Mouse (Mus musculus) limb, embryonic 14.5 days (tissue): ENCODE data around the gene Lifr. TPM values are rescaled to one million over a fixed set of nuclear protein-coding genes. Genes with fewer than 3 reads are reported as not detected.

Experiments
- ATAC-seq: fragments of 200-750 bp; cut with Nextera tagmentation; 2 replicates; pipeline ENCODE4 v1.8.0; 2017; ENCODE audit warnings: low read depth, moderate number of reproducible peaks, moderate TSS enrichment; ENCODE audit not compliant: low FRiP score
- DNase-seq: peaks from one replicate; pipeline ENCODE4 v3.0.0-alpha.2; 2015; ENCODE audit warnings: low spot score
- H3K27ac ChIP-seq: fragments of 300-500 bp; sonication (generic); replicated peaks from 2 replicates; pipeline ENCODE4 v1.5.1; 2014; ENCODE audit warnings: low read depth, mild to moderate bottlenecking, low read length, moderate library complexity, mixed read lengths
- H3K27me3 ChIP-seq: fragments of 300-500 bp; sonication (generic); 2 replicates; pipeline ENCODE4 v1.6.1; 2014; ENCODE audit warnings: low read length, mixed read lengths; ENCODE audit not compliant: control insufficient read depth, insufficient read depth
- H3K36me3 ChIP-seq: fragments of 300-500 bp; sonication (generic); 2 replicates; pipeline ENCODE4 v1.6.1; 2014; ENCODE audit warnings: mild to moderate bottlenecking, low read length, moderate library complexity, mixed read lengths; ENCODE audit not compliant: control insufficient read depth, insufficient read depth
- H3K4me1 ChIP-seq: fragments of 300-500 bp; sonication (generic); 2 replicates; pipeline ENCODE4 v1.6.1; 2014; ENCODE audit warnings: antibody characterized with exemption, low read length, mixed read lengths; ENCODE audit not compliant: control insufficient read depth, insufficient read depth
- H3K4me2 ChIP-seq: fragments of 300-500 bp; sonication (generic); replicated peaks from 2 replicates; pipeline ENCODE4 v1.6.1; 2014; ENCODE audit warnings: low read depth, mild to moderate bottlenecking, low read length, moderate library complexity; ENCODE audit not compliant: severe bottlenecking
- H3K4me3 ChIP-seq: fragments of 300-500 bp; sonication (generic); replicated peaks from 2 replicates; pipeline ENCODE4 v1.5.1; 2014; ENCODE audit warnings: low read length
- H3K9ac ChIP-seq: fragments of 300-500 bp; sonication (generic); 2 replicates; pipeline ENCODE4 v1.6.1; 2014; ENCODE audit warnings: mild to moderate bottlenecking, low read depth, low read length, moderate library complexity; ENCODE audit not compliant: severe bottlenecking
- H3K9me3 ChIP-seq: fragments of 300-500 bp; sonication (generic); 2 replicates; pipeline ENCODE4 v1.6.1; 2016; ENCODE audit warnings: low read length; ENCODE audit not compliant: control insufficient read depth
- POLR2A ChIP-seq: fragments of 200-500 bp; IDR thresholded peaks from 2 replicates; pipeline ENCODE4 v1.8.0; 2012; ENCODE audit warnings: inconsistent platforms, mild to moderate bottlenecking, moderate library complexity, borderline replicate concordance; ENCODE audit not compliant: insufficient read depth, insufficient read length; ENCODE audit errors: extremely low read depth
- WGBS: fragments of 180-500 bp; shearing (Covaris S2); extraction: QIAGEN DNeasy Blood & Tissue Kit; methylation state at CpG from one replicate; pipeline ENCODE4 v1.1.7; 2014; 5-methylcytosine and 5-hydroxymethylcytosine counted together
- polyA plus RNA-seq, 2 experiments: library from polyadenylated mRNA; depleted of rRNA in 1 of 2; stranded (reverse) in 1 of 2; unstranded in 1 of 2; fragments of >200 nt; fragmentation: Nextera tagmentation in 1 of 2; extraction: Ambion mirVana in 1 of 2; gene quantifications; 2 replicates each; pipeline versions ENCODE4 v1.2.1 to v1.2.3; 2012 to 2014

The Lifr gene
- polyA plus RNA-seq, 2 experiments = 15.7 to 25.2 TPM

GRCm38 (mm10) chr15:7215845-7216244 lies 125.4 kb downstream of the Lifr start:
- Histone ChIP-seq H3K4me1 (peaks cover 3% of the 10 kb centered on the region; the same call in 1 of the 2 replicates), H3K4me3 (no peak overlapping the region), H3K9me3 (no peaks in the 10 kb centered on the region), H3K27me3 (no peaks in the 10 kb centered on the region), H3K9ac (no peak overlapping the region), H3K27ac (no peak overlapping the region), H3K36me3 (no peaks in the 10 kb centered on the region), H3K4me2 (no peak overlapping the region)
- DNase-seq (no peak), ATAC-seq (no peak)
- TF ChIP-seq POLR2A = no peak
- WGBS = 91% methylated on average over 3 of the region's 3 CpGs

- Histone ChIP-seq H3K4me2 (no peak overlapping the region), H3K4me1 (peaks cover 3% of the 10 kb centered on the region; the same call in 1 of the 2 replicates), H3K4me3 (no peak overlapping the region), H3K36me3 (no peaks in the 10 kb centered on the region), H3K27me3 (no peaks in the 10 kb centered on the region), H3K9ac (no peak overlapping the region), H3K9me3 (no peaks in the 10 kb centered on the region), H3K27ac (no peak overlapping the region)
- no peak for ATAC-seq
- TF ChIP-seq POLR2A = no peak
- no peak for DNase-seq
- WGBS = 77% methylated on average over 9 of the region's 9 CpGs
Observed at GRCm38 (mm10) chr15:7216581-7217272, 126.3 kb downstream of the Lifr start.

- ATAC-seq = no peak
- WGBS = 78% methylated on average over 6 of the region's 6 CpGs
- H3K4me1 ChIP-seq = peaks cover 3% of the 10 kb centered on the region; the same call in 1 of the 2 replicates
- no peaks in the 10 kb centered on the region for H3K9me3 ChIP-seq
- no peak overlapping the region for H3K4me2 ChIP-seq
- no peaks in the 10 kb centered on the region for H3K36me3 ChIP-seq
- no peak overlapping the region for H3K9ac ChIP-seq
- H3K27ac ChIP-seq = no peak overlapping the region
- no peak for DNase-seq
- TF ChIP-seq POLR2A = no peak
- H3K27me3 ChIP-seq = no peaks in the 10 kb centered on the region
- no peak overlapping the region for H3K4me3 ChIP-seq
Observed at GRCm38 (mm10) chr15:7217273-7217598, 126.8 kb downstream of the Lifr start.

- ATAC-seq = peak; percentile 58
- no peak overlapping the region for H3K9ac ChIP-seq
- H3K36me3 ChIP-seq = no peaks in the 10 kb centered on the region
- H3K27me3 ChIP-seq = no peaks in the 10 kb centered on the region
- H3K4me2 ChIP-seq = no peak overlapping the region
- H3K9me3 ChIP-seq = no peaks in the 10 kb centered on the region
- H3K4me1 ChIP-seq = peaks cover 8% of the 10 kb centered on the region; the same call in 1 of the 2 replicates
- H3K27ac ChIP-seq = no peak overlapping the region
- 36% methylated on average over 11 of the region's 11 CpGs for WGBS
- TF ChIP-seq POLR2A = no peak
- peak; percentile 32 for DNase-seq
- H3K4me3 ChIP-seq = no peak overlapping the region
Observed at GRCm38 (mm10) chr15:7222809-7223208, 132.4 kb downstream of the Lifr start.

- peaks cover 8% of the 10 kb centered on the region; the same call in 1 of the 2 replicates for H3K4me1 ChIP-seq
- 78% methylated on average over 12 of the region's 12 CpGs for WGBS
- H3K27ac ChIP-seq = no peak overlapping the region
- H3K9me3 ChIP-seq = no peaks in the 10 kb centered on the region
- DNase-seq (no peak), ATAC-seq (no peak)
- no peak overlapping the region for H3K4me3 ChIP-seq
- no peak for TF ChIP-seq POLR2A
- no peak overlapping the region for H3K9ac ChIP-seq
- no peaks in the 10 kb centered on the region for H3K27me3 ChIP-seq
- no peak overlapping the region for H3K4me2 ChIP-seq
- no peaks in the 10 kb centered on the region for H3K36me3 ChIP-seq
Observed at GRCm38 (mm10) chr15:7224151-7224775, 133.8 kb downstream of the Lifr start.
